Mouse (Mus musculus) megakaryocyte, embryonic 14.5 days (primary cell): ENCODE results near the gene Atp5e. TPM values are rescaled to one million over a fixed set of nuclear protein-coding genes. Genes with fewer than 3 reads are reported as not detected.

Experiments used
- H3K27me3 ChIP-seq: replicated peaks from 2 replicates; pipeline ENCODE3; 2012; ENCODE audit warnings: inconsistent platforms
- H3K36me3 ChIP-seq: replicated peaks from 2 replicates; pipeline ENCODE3; 2012; ENCODE audit warnings: low read length, inconsistent platforms, mixed read lengths
- H3K4me1 ChIP-seq: 2 replicates; pipeline ENCODE4 v1.6.1; 2012; ENCODE audit warnings: inconsistent platforms
- H3K4me3 ChIP-seq: replicated peaks from 2 replicates; pipeline ENCODE3; 2012; ENCODE audit warnings: moderate library complexity, mild to moderate bottlenecking, inconsistent platforms
- H3K9me3 ChIP-seq: 2 replicates; pipeline ENCODE4 v1.6.1; 2012; ENCODE audit warnings: inconsistent platforms
- FLI1 ChIP-seq: IDR thresholded peaks from 2 replicates; pipeline ENCODE4 v1.6.1; 2012; ENCODE audit warnings: low read length, inconsistent platforms, mixed read lengths
- GATA1 ChIP-seq: IDR thresholded peaks from 3 replicates; pipeline ENCODE4 v1.6.1; 2012; ENCODE audit warnings: mixed read lengths, low read length, inconsistent platforms, borderline replicate concordance
- polyA plus RNA-seq: library from polyadenylated mRNA; stranded (reverse); fragments of >175 nt; gene quantifications from 2 replicates; pipeline ENCODE4 v1.2.3, GENCODE M21; 2012; ENCODE audit warnings: low replicate concordance; ENCODE audit not compliant: insufficient read depth

Atp5e gene
- polyA plus RNA-seq, 1 experiment: 328 TPM

GRCm38 (mm10) chr2:174424301-174425085 is 39.4 kb downstream of the Atp5e start:
- Histone ChIP-seq H3K4me1 (peaks cover 4% of the 10 kb centered on the region; the same call in 1 of the 2 replicates), H3K4me3 (no peak overlapping the region), H3K36me3 (peaks cover 100% of the 10 kb centered on the region), H3K9me3 (no peaks in the 10 kb centered on the region), H3K27me3 (no peaks in the 10 kb centered on the region)
- TF ChIP-seq GATA1 (no peak), FLI1 (no peak)

GRCm38 (mm10) chr2:174421107-174421506 is 42.8 kb downstream of the Atp5e start:
- Histone ChIP-seq H3K9me3 (no peaks in the 10 kb centered on the region), H3K4me3 (no peak overlapping the region), H3K27me3 (no peaks in the 10 kb centered on the region), H3K36me3 (peaks cover 88% of the 10 kb centered on the region), H3K4me1 (peaks cover 27% of the 10 kb centered on the region)
- TF ChIP-seq GATA1 (no peak), FLI1 (no peak)

GRCm38 (mm10) chr2:174415731-174416310 is 48.1 kb downstream of the Atp5e start, which contains the start of gene Nelfcd:
Gene Nelfcd (plus strand): TSS chr2:174415804.
- Histone ChIP-seq H3K36me3 (peaks cover 35% of the 10 kb centered on the region), H3K27me3 (no peaks in the 10 kb centered on the region), H3K9me3 (no peaks in the 10 kb centered on the region), H3K4me3 (peak within 1 kb of the TSS; percentile 98), H3K4me1 (peaks cover 45% of the 10 kb centered on the region)
- TF ChIP-seq GATA1 (no peak), FLI1 (no peak)

DNA sequence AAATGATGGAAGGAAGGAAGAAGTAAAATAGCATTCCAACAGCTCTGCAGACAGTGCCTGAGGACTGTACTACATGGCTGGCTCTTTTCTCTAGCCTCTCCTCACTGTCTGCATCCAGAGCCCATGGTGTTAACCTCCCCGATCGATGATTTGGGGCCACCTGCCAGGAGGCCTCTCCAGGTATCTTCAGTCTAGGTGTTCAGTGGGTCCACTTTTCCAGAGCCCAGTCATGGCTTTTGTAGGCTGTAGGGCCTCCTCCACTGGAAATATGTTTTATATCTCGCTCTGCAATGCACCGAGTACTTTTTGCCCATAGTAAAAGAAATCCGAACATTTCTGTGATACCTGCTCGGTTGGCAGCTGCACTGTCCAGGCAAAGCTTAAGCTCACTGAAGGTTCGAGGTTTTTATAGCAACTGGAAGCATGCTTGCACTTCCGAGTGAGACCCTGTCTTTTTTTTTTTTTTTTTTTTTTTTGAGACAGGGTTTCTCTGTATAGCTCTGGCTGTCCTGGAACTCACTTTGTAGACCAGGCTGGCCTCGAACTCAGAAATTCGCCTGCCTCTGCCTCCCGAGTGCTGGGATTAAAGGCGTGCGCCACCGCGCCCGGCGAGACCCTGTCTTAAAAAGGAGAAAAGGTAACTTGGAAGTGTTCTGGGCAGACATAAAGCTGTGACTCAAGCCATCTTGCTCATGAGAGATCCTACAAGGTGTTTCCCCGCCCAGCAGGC is 48.7 kb downstream of the Atp5e start:
- Histone ChIP-seq H3K36me3 (peaks cover 28% of the 10 kb centered on the region), H3K27me3 (no peaks in the 10 kb centered on the region), H3K4me1 (peaks cover 45% of the 10 kb centered on the region), H3K4me3 (peak overlapping the region; percentile 98), H3K9me3 (no peaks in the 10 kb centered on the region)
- TF ChIP-seq GATA1 (no peak), FLI1 (no peak)

DNA sequence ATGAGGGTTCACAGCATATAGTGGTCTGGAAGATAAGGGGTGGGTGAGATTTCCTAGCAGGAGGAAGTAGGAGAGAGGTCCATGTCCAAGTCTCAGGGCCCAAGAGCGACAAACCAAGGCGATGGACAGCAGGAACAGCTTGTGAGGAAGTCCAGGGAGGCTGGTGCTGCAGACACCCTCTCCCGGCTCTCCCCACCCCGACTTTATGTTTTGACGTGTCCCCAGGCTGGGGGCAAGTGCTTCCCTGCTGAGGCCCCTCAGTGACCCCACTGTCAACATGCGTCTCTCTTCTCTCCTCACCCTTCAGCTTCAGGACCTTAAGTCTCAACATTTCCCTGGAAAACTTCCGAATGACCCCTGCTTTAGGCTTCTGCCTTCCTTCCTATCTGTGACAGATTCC is 50.8 kb downstream of the Atp5e start:
- no peaks in the 10 kb centered on the region for H3K9me3 ChIP-seq
- H3K4me3 ChIP-seq: no peak overlapping the region
- peaks cover 2% of the 10 kb centered on the region for H3K27me3 ChIP-seq
- peaks cover 39% of the 10 kb centered on the region for H3K4me1 ChIP-seq
- H3K36me3 ChIP-seq: peaks cover 10% of the 10 kb centered on the region
- no peak for TF ChIP-seq GATA1
- no peak for TF ChIP-seq FLI1

Other genes starting within 250 kb of the Atp5e start
- gene Gnas, start 179.8 kb downstream of the Atp5e start, polyA plus RNA-seq: 1,157 and 1,276 TPM in 2 replicates
- gene Gm20721, start 117.4 kb downstream of the Atp5e start, polyA plus RNA-seq: 0.57 TPM in 1 of 2 replicates, not detected in the other
- gene Nelfcd, start 48.3 kb downstream of the Atp5e start, polyA plus RNA-seq: 36.2 and 36.8 TPM in 2 replicates
- 145 and 269 TPM in 2 replicates for gene Ctsz, start 25.1 kb downstream of the Atp5e start, polyA plus RNA-seq
- gene Tubb1, start 13.4 kb downstream of the Atp5e start, polyA plus RNA-seq: 11.2 and 32.6 TPM in 2 replicates
- 4.1 and 30.0 TPM in 2 replicates for gene Prelid3b, start 9.0 kb upstream of the Atp5e start, polyA plus RNA-seq
- gene Zfp831, start 179.4 kb upstream of the Atp5e start, polyA plus RNA-seq: 0.08 TPM in 1 of 2 replicates, not detected in the other